Mouse (Mus musculus): Measurements from ENCODE around the gene Csf3. TPM values are rescaled to one million over a fixed set of nuclear protein-coding genes. Genes with fewer than 3 reads are reported as not detected.
A peak's percentile ranks its signal among the peaks of the same experiment; 100 is the strongest.

Gene Csf3
- total RNA-seq, 2 experiments from 2014 or later: not detected

- peak; percentile 56 for DNase-seq (ENCODE audit: low spot score)
- intact Hi-C loops (cut with DNase I): loop anchor here (2.0 kb wide), 1 partner anchor 29 kb away; no protein-coding TSS in a partner anchor
These were observed 42.7 kb downstream of the Csf3 start for GRCm38 (mm10) chr11:98743655-98744345.

- no peak for DNase-seq (ENCODE audit: low spot score)
- intact Hi-C loops (cut with DNase I): no loop called here
These were observed 43.5 kb downstream of the Csf3 start for GRCm38 (mm10) chr11:98744456-98745019.

GRCm38 (mm10) chr11:98745932-98746853 lies 45.1 kb downstream of the Csf3 start:
- DNase-seq (ENCODE audit: low spot score): no peak
- intact Hi-C loops (cut with DNase I): no loop called here

GRCm38 (mm10) chr11:98746855-98747693 lies 46.0 kb downstream of the Csf3 start:
- peak; percentile 80 for DNase-seq (ENCODE audit: low spot score)
- intact Hi-C loops (cut with DNase I): no loop called here

GRCm38 (mm10) chr11:98747804-98748505 lies 46.9 kb downstream of the Csf3 start:
- DNase-seq (ENCODE audit: low spot score): no peak
- intact Hi-C loops (cut with DNase I): no loop called here

- intact Hi-C loops (cut with DNase I): no loop called here
- DNase-seq (ENCODE audit: low spot score): no peak
These were observed 47.7 kb downstream of the Csf3 start for GRCm38 (mm10) chr11:98748506-98749416.

- intact Hi-C loops (cut with DNase I): no loop called here
These were observed 48.7 kb downstream of the Csf3 start for GRCm38 (mm10) chr11:98749716-98750115.

GRCm38 (mm10) chr11:98750351-98751201 lies 49.5 kb downstream of the Csf3 start:
- intact Hi-C loops (cut with DNase I): no loop called here
- no peak for DNase-seq (ENCODE audit: low spot score)

More at GRCm38 (mm10) chr11:98749716-98750115, 48.7 kb downstream of the Csf3 start:
- DNase-seq (ENCODE audit: low spot score): no peak

GRCm38 (mm10) chr11:98751221-98751782 lies 50.2 kb downstream of the Csf3 start:
- DNase-seq (ENCODE audit: low spot score): no peak
- intact Hi-C loops (cut with DNase I): no loop called here

GRCm38 (mm10) chr11:98752562-98753140 lies 51.6 kb downstream of the Csf3 start:
- no peak for DNase-seq (ENCODE audit: low spot score)
- intact Hi-C loops (cut with DNase I): no loop called here

Other genes starting within 250 kb of the Csf3 start
- gene Ikzf3, start 155.2 kb upstream of the Csf3 start, total RNA-seq (2021): under 1 TPM; 0.44 to 0.61 TPM
- not detected for gene Zpbp2, start 150.2 kb upstream of the Csf3 start, total RNA-seq (2021)
- gene Ormdl3, start 113.9 kb upstream of the Csf3 start, total RNA-seq (2021): 10 to 100 TPM; 35.6 to 37.8 TPM
- gene Lrrc3c, start 103.0 kb upstream of the Csf3 start, total RNA-seq (2021): not detected
- 1 to 10 TPM; 7.2 to 7.7 TPM for gene Gm12355, start 75.6 kb upstream of the Csf3 start, total RNA-seq (2021)
- 1 to 10 TPM; 2.7 to 3.3 TPM for gene Gsdma3, start 74.9 kb upstream of the Csf3 start, total RNA-seq (2021)
- under 1 TPM in 1 of 2 experiments, not detected in 1; 0.31 TPM for gene Gsdma2, start 54.5 kb upstream of the Csf3 start, total RNA-seq (2021)
- gene Gsdma, start 36.9 kb upstream of the Csf3 start, total RNA-seq (2021): not detected
- gene Psmd3, start 18.7 kb upstream of the Csf3 start, total RNA-seq (2021): 100 to 1,000 TPM in 1 of 2 experiments, 10 to 100 TPM in 1; 98.7 to 104 TPM
- 10 to 100 TPM; 45.2 to 48.8 TPM for gene Med24, start 28.2 kb downstream of the Csf3 start, total RNA-seq (2021)
- gene Thra, start 39.4 kb downstream of the Csf3 start, total RNA-seq (2021): 100 to 1,000 TPM; 102 to 117 TPM
- gene Nr1d1, start 74.1 kb downstream of the Csf3 start, total RNA-seq (2021): 100 to 1,000 TPM in 1 of 2 experiments, 10 to 100 TPM in 1; 61.2 to 129 TPM
- 10 to 100 TPM; 73.0 to 78.1 TPM for gene Msl1, start 94.3 kb downstream of the Csf3 start, total RNA-seq (2021)
- 10 to 100 TPM; 22.4 to 25.5 TPM for gene Casc3, start 103.6 kb downstream of the Csf3 start, total RNA-seq (2021)
- gene Rapgefl1, start 135.5 kb downstream of the Csf3 start, total RNA-seq (2021): under 1 TPM; 0.60 to 0.78 TPM
- 10 to 100 TPM in 1 of 2 experiments, 1 to 10 TPM in 1; 7.8 to 11.2 TPM for gene Wipf2, start 162.4 kb downstream of the Csf3 start, total RNA-seq (2021)
- gene Cdc6, start 206.5 kb downstream of the Csf3 start, total RNA-seq (2021): under 1 TPM; 0.28 to 0.52 TPM
- gene Rara, start 226.6 kb downstream of the Csf3 start, total RNA-seq (2021): 10 to 100 TPM; 11.8 TPM